Mouse (Mus musculus): Measurements from ENCODE around the gene Lrmda.

DNA sequence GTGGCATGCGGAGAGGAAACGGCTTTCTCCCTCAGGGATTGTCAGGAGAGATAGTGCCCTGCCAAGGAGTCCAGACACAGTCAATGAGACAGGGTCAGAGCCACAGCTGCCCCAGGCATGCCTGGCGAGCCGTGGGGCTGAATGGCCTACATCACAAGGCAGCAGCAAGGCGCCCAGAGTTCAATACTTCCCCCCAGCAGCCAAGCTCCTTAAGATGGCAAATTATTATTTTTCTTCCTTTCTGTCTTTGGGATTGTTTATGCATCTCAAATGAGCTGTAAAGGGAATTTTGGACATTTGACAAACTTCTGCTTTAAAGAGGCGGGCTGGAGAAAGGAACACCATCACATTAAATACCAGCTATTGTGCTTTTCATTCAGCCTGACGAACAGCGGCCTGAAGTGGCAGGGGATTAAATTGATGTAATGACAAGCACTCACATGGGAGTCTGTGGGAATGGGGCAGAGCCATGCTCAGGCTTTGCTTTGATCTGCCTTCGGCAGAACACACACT lies 338.5 kb downstream of the Lrmda start:
- no peak for TF ChIP-seq CTCF (IDR thresholded peaks at IDR 0.05; ENCODE audit: extremely low read depth, insufficient read depth, low read length)
- no peak for TF ChIP-seq POLR2A (IDR thresholded peaks at IDR 0.05; ENCODE audit: extremely low read depth, insufficient read depth, low read length)
